Mouse (Mus musculus): ENCODE measurements around the gene Mark2. TPM values are rescaled to one million over a fixed set of nuclear protein-coding genes. Genes with fewer than 3 reads are reported as not detected.

Gene Mark2
- polyA plus RNA-seq, 1 experiment, result 17.9 TPM

- peaks cover 57% of the 10 kb centered on the region for H3K36me3 ChIP-seq (ENCODE audit: control insufficient read depth)
- no peaks in the 10 kb centered on the region for H3K27me3 ChIP-seq (ENCODE audit: control insufficient read depth)
- H3K9me3 ChIP-seq (ENCODE audit: control insufficient read depth, low read length), result no peaks in the 10 kb centered on the region
- H3K4me3 ChIP-seq (replicated peaks), result no peak overlapping the region
- TF ChIP-seq GATA1 (IDR thresholded peaks at IDR 0.05; ENCODE audit: low read length) (no peak), TAL1 (IDR thresholded peaks at IDR 0.05; ENCODE audit: low read length) (no peak)
- H3K4me1 ChIP-seq (ENCODE audit: control insufficient read depth), result peaks cover 59% of the 10 kb centered on the region
These were observed 3.8 kb downstream of the Mark2 start for GRCm38 (mm10) chr19:7337781-7338342.

GRCm38 (mm10) chr19:7335656-7336055, 6.0 kb downstream of the Mark2 start:
- no peak overlapping the region for H3K4me3 ChIP-seq (replicated peaks)
- peaks cover 71% of the 10 kb centered on the region for H3K36me3 ChIP-seq (ENCODE audit: control insufficient read depth)
- H3K27me3 ChIP-seq (ENCODE audit: control insufficient read depth), result no peaks in the 10 kb centered on the region
- peaks cover 46% of the 10 kb centered on the region for H3K4me1 ChIP-seq (ENCODE audit: control insufficient read depth)
- no peaks in the 10 kb centered on the region for H3K9me3 ChIP-seq (ENCODE audit: control insufficient read depth, low read length)
- TF ChIP-seq TAL1 (IDR thresholded peaks at IDR 0.05; ENCODE audit: low read length) (no peak), GATA1 (IDR thresholded peaks at IDR 0.05; ENCODE audit: low read length) (no peak)

- Histone ChIP-seq H3K4me1 (ENCODE audit: control insufficient read depth) (peaks cover 30% of the 10 kb centered on the region), H3K36me3 (ENCODE audit: control insufficient read depth) (peaks cover 73% of the 10 kb centered on the region), H3K27me3 (ENCODE audit: control insufficient read depth) (no peaks in the 10 kb centered on the region), H3K9me3 (ENCODE audit: control insufficient read depth, low read length) (no peaks in the 10 kb centered on the region), H3K4me3 (replicated peaks) (no peak overlapping the region)
- TF ChIP-seq GATA1 (IDR thresholded peaks at IDR 0.05; ENCODE audit: low read length), result no peak
- no peak for TF ChIP-seq TAL1 (IDR thresholded peaks at IDR 0.05; ENCODE audit: low read length)
These were observed 7.6 kb downstream of the Mark2 start for GRCm38 (mm10) chr19:7334049-7334448.

- H3K9me3 ChIP-seq (ENCODE audit: control insufficient read depth, low read length), result no peaks in the 10 kb centered on the region
- no peaks in the 10 kb centered on the region for H3K27me3 ChIP-seq (ENCODE audit: control insufficient read depth)
- peaks cover 3% of the 10 kb centered on the region for H3K36me3 ChIP-seq (ENCODE audit: control insufficient read depth)
- no peak for TF ChIP-seq TAL1 (IDR thresholded peaks at IDR 0.05; ENCODE audit: low read length)
- TF ChIP-seq GATA1 (IDR thresholded peaks at IDR 0.05; ENCODE audit: low read length), result no peak
- no peak overlapping the region for H3K4me3 ChIP-seq (replicated peaks)
- H3K4me1 ChIP-seq (ENCODE audit: control insufficient read depth), result peaks cover 10% of the 10 kb centered on the region
These were observed 20.3 kb downstream of the Mark2 start for GRCm38 (mm10) chr19:7321391-7321790.

- TF ChIP-seq TAL1 (IDR thresholded peaks at IDR 0.05; ENCODE audit: low read length), result no peak
- no peak for TF ChIP-seq GATA1 (IDR thresholded peaks at IDR 0.05; ENCODE audit: low read length)
- Histone ChIP-seq H3K36me3 (ENCODE audit: control insufficient read depth) (peaks cover 2% of the 10 kb centered on the region; the same call in 1 of the 2 replicates), H3K4me3 (replicated peaks) (no peak overlapping the region), H3K27me3 (ENCODE audit: control insufficient read depth) (no peaks in the 10 kb centered on the region), H3K4me1 (ENCODE audit: control insufficient read depth) (peaks cover 18% of the 10 kb centered on the region), H3K9me3 (ENCODE audit: control insufficient read depth, low read length) (no peaks in the 10 kb centered on the region)
These were observed 21.5 kb downstream of the Mark2 start for GRCm38 (mm10) chr19:7320181-7320580.

- Histone ChIP-seq H3K36me3 (ENCODE audit: control insufficient read depth) (no peaks in the 10 kb centered on the region; the same call in none of the 2 replicates), H3K27me3 (ENCODE audit: control insufficient read depth) (no peaks in the 10 kb centered on the region), H3K4me3 (replicated peaks) (no peak overlapping the region), H3K9me3 (ENCODE audit: control insufficient read depth, low read length) (no peaks in the 10 kb centered on the region), H3K4me1 (ENCODE audit: control insufficient read depth) (peaks cover 34% of the 10 kb centered on the region)
- TF ChIP-seq TAL1 (IDR thresholded peaks at IDR 0.05; ENCODE audit: low read length) (no peak), GATA1 (IDR thresholded peaks at IDR 0.05; ENCODE audit: low read length) (no peak)
These were observed 23.9 kb downstream of the Mark2 start for GRCm38 (mm10) chr19:7317716-7318115.

GRCm38 (mm10) chr19:7316822-7317221, 24.8 kb downstream of the Mark2 start:
- Histone ChIP-seq H3K36me3 (ENCODE audit: control insufficient read depth) (no peaks in the 10 kb centered on the region; the same call in 1 of the 2 replicates), H3K9me3 (ENCODE audit: control insufficient read depth, low read length) (no peaks in the 10 kb centered on the region), H3K4me3 (replicated peaks) (no peak overlapping the region), H3K27me3 (ENCODE audit: control insufficient read depth) (no peaks in the 10 kb centered on the region), H3K4me1 (ENCODE audit: control insufficient read depth) (peaks cover 34% of the 10 kb centered on the region)
- TF ChIP-seq TAL1 (IDR thresholded peaks at IDR 0.05; ENCODE audit: low read length), result no peak
- no peak for TF ChIP-seq GATA1 (IDR thresholded peaks at IDR 0.05; ENCODE audit: low read length)

- no peak for TF ChIP-seq GATA1 (IDR thresholded peaks at IDR 0.05; ENCODE audit: low read length)
- no peak for TF ChIP-seq TAL1 (IDR thresholded peaks at IDR 0.05; ENCODE audit: low read length)
- H3K36me3 ChIP-seq (ENCODE audit: control insufficient read depth), result no peaks in the 10 kb centered on the region; the same call in 1 of the 2 replicates
- H3K27me3 ChIP-seq (ENCODE audit: control insufficient read depth), result no peaks in the 10 kb centered on the region
- H3K9me3 ChIP-seq (ENCODE audit: control insufficient read depth, low read length), result no peaks in the 10 kb centered on the region
- peaks cover 45% of the 10 kb centered on the region for H3K4me1 ChIP-seq (ENCODE audit: control insufficient read depth)
- H3K4me3 ChIP-seq (replicated peaks), result no peak overlapping the region
These were observed 26.1 kb downstream of the Mark2 start for GRCm38 (mm10) chr19:7315587-7315984.

- Histone ChIP-seq H3K9me3 (ENCODE audit: control insufficient read depth, low read length) (no peaks in the 10 kb centered on the region), H3K4me1 (ENCODE audit: control insufficient read depth) (peaks cover 50% of the 10 kb centered on the region), H3K36me3 (ENCODE audit: control insufficient read depth) (no peaks in the 10 kb centered on the region; the same call in 1 of the 2 replicates), H3K4me3 (replicated peaks) (no peak overlapping the region), H3K27me3 (ENCODE audit: control insufficient read depth) (no peaks in the 10 kb centered on the region)
- TF ChIP-seq GATA1 (IDR thresholded peaks at IDR 0.05; ENCODE audit: low read length) (no peak), TAL1 (IDR thresholded peaks at IDR 0.05; ENCODE audit: low read length) (no peak)
These were observed 26.6 kb downstream of the Mark2 start for GRCm38 (mm10) chr19:7314976-7315586.

Measured in erythroblast, embryonic 14.5 days (primary cell).